Mouse (Mus musculus) E14TG2a.4 (cell line): ENCODE measurements at regions not wholly inside any gene's neighbourhood (a gene's known extent, or its start where the extent isn't known, plus 50 kb on each side); places are given as distances from the start of the nearest gene placed in this dataset.

Source experiments
- CTCF ChIP-seq: conservative IDR thresholded peaks from 2 replicates; pipeline ENCODE4 v1.5.1; 2014; ENCODE audit warnings: low read length
- NANOG ChIP-seq: IDR thresholded peaks from 2 replicates; pipeline ENCODE4 v1.6.1; 2014; ENCODE audit warnings: borderline replicate concordance, low read length, mixed read lengths
- POU5F1 ChIP-seq: IDR thresholded peaks from 2 replicates; pipeline ENCODE4 v1.6.1; 2014; ENCODE audit warnings: low read length, borderline replicate concordance

DNA sequence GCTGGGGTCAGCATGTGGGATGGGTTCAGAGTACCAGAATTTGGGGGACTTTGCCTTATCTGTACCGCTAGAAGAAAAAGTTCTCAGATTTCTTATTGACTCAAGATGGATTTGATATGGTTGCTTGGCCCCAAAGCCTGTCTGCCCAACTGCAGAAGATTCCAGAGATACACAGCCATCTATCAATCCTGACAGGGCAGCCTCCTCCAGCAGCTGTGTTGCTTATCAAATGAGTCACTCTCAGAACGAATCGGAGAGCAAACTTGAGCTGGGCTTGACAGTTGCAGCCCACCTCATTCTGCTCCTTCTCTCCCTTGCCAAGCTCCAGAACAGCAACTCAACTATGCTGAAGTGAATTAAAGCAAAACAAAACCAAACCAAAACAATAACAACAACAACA lies 345.9 kb downstream of the Pik3r1 start:
- TF ChIP-seq CTCF (no peak), POU5F1 (no peak), NANOG (no peak)
